Mouse (Mus musculus) cerebellum, adult 11-12 months (tissue): ENCODE data around the gene Tmem229a.

ENCODE experiments used
- DNase-seq: peaks from one replicate; pipeline ENCODE4 v3.0.0; 2022

Tmem229a gene

DNA sequence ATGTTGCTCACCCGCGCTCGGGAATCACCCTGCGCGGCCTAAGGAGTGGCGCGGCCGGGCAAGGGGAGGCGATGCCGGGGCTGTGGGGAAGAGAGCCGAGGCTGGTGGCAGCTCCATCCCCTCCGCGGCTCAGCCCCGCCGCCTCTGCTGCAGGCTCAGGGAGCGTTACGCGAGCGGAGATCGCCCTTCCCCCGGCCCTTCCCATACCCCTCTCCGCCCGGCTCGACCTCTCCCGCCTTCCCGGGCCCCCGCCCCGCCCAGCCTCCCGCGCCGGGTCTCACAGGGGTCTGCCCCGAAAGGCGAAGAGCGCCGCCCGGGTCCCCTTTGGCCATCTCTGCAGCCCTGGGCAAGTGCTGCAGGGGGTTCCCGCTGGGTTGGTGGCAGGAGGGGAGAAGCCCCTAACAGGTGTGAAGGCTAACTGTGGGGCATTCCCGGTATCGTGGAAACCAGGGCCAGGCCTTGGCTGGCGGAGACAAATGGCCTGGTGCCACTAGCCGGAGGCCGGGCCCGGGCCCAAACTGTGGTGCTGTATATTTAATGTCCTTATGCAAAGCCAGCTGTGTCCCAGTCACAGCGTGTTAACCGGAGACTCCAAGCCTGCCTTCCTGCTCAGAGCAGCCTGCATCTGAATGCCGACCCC lies at the start of gene Tmem229a:
Tmem229a (minus strand) TSS at position 352 of the 640 bp plus-strand sequence.
- peak; percentile 75 for DNase-seq

DNA sequence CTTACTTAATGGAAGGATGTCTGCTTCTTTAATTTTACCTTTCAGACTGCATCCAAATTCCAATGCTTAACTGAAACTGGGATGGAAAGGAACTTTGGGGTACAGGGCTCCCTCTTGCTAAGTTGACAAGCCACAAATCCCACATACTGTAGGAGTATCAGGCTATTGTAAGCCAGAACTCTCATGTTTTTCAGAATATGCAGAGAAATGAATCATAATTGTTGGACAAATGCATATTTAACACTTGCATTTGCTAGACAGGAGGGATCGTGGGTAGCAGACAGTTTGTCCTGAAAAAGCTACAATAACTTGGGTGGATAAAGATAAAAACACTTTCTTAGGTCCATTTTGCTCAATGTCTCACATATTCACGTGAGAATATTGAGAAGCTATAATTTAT lies 37.7 kb upstream of the Tmem229a start:
- no peak for DNase-seq

DNA sequence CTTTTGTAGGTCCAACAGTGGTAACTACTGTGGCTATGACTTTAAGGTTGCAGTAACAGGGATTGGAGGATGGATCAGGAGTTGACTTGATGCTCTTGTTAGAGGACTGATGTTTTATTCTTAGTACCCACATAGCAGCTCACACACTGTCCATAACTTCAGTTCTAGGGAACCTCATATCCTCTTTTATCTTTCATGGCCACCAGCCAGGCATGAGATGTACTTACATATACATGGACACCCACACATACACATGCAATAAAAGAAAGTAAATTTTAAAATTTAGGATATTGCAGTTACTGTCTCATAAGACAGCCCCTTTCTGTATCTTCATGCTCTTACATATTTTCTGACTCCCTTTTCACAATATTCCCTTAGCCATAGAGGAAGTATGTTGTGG lies 33.7 kb upstream of the Tmem229a start:
- no peak for DNase-seq

DNA sequence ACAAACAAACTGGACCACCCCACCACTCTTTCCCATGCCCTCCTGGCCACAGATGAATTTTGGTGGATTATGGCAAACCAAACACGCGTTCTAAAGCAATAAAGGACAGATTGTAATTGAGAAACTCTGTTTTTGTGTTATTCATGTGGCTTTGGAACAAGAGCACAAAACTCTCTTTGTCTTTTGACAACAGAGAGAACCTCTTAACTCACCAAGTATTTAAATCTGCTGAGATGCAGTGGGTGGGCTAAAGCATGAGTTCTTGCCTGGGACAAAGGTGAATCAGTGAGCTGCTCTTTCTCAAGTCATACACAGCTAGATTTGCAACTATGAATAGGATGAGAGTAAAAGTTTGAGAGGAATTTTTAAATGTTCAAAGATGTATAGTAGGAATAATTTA lies 20.1 kb upstream of the Tmem229a start:
- no peak for DNase-seq

DNA sequence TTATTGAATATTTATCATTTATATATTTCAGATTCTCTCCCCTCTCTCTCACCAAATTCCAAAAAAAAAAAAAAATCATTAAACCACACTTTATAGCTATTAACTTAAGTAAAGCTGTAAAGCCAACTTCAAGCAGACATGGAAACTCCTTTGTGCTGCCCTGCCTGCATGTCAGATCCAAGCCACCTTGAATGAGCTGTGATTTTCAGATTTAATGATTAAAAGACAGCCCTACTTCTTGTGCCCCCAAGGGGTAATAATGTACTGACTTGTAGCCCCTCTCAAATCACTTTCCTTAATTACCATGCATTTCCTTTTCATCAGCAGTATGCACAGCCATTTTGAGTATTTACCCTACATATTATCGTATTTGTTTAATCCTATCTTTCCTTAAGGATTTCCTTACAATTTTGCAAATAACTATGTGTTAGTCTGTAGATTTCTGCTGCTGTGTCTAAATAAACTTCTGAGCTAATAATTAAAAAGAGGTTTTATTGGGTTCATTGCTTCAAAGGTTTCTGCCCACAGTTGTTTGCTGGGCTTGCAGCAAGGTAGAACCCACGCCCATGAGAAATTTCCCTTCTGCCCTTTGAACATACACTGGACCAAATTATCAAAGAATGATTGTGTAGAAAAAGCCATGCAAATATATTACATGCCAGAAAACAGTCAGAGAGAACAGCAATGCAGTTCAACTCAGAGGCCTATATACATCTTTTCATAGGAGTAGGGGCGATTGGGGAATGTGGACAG lies 12.6 kb upstream of the Tmem229a start:
- no peak for DNase-seq

DNA sequence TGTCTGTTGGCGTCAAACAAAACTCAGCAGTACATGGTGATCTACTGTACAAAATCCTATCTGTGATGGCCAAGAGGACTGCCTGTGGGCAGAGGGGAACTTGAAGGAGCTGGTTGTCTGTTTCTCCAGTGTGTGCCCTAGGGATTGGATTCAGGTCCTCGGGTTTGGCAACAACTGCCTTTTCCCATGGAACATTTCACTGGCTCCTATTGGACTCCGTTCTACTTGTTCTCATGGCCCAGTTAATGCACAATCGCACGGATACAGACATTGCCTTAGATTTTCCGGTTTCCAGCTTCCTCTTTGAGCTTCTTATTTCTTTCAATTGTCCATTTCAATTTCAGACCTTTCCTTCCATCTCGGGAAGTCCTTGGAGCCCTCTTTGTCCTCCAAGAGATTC lies 11.6 kb upstream of the Tmem229a start:
- no peak for DNase-seq

DNA sequence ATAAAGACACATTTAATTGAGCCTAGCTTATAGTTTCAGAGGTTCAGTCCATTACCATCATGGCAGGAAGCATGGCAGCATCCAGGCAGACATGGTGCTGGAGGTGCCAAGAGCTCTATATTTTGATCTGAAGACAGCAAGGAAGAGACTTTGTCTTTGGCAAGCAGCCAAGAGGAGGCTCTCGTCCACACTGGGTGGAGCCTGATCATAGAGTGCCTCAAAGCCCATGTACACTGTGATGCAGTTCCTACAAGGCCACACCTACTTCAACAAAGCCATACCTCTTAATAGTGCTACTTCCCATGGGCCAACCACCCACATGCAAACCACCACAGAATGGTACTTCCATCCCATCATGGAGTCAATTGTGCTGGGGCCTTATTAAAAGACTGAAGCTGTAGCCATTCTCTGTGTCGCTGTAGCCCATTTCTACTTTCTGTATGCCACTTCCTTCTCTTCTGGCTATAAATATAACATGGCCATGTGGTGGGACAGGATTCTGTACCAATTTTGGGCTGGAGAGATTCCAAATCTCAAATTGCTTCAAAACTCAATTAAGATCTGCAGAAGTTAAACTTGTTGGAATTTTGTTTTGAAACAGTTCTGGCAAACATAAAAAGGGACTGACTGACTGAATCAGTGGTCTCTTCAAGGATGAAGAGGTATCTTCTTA lies 10.0 kb upstream of the Tmem229a start:
- DNase-seq, result no peak

DNA sequence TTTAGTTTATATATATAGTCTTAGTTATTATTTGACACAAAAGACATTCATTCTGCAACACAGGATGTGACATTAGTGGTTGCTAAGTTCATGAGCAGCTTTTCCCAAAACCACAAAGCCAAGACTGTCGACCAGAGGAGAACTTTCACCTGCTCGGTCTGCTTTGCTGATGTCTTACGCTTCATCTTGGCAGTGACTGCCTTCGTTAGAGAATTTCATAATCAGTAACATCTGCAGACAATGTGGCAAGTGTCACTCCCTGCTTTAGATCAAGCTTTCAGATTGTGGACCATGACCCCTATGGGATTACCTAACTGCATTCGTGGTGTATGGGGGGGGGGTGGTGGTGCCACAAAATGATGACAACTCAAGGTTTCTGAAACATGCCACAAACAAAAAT lies 7.7 kb upstream of the Tmem229a start:
- no peak for DNase-seq

DNA sequence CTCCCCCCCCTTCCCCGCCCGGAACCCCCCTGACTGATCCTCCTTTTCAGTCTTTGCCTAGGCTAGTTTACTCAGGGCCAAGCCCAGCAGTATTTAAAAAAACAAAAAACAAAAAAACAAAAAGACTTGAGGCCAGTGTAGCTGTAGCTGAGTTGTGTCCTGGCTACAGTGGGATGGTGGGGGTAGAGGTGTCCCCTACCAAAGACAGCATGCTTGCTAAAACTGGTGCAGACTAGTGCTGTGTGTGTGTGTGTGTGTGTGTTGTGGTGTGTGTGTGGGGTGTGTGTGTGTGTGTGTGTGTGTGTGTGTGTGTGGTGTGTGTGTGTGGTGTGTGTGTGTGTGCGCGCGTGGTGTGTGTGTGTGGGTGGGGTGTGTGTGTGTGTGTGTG lies 483 bp upstream of the Tmem229a start:
- DNase-seq, result peak; percentile 4

DNA sequence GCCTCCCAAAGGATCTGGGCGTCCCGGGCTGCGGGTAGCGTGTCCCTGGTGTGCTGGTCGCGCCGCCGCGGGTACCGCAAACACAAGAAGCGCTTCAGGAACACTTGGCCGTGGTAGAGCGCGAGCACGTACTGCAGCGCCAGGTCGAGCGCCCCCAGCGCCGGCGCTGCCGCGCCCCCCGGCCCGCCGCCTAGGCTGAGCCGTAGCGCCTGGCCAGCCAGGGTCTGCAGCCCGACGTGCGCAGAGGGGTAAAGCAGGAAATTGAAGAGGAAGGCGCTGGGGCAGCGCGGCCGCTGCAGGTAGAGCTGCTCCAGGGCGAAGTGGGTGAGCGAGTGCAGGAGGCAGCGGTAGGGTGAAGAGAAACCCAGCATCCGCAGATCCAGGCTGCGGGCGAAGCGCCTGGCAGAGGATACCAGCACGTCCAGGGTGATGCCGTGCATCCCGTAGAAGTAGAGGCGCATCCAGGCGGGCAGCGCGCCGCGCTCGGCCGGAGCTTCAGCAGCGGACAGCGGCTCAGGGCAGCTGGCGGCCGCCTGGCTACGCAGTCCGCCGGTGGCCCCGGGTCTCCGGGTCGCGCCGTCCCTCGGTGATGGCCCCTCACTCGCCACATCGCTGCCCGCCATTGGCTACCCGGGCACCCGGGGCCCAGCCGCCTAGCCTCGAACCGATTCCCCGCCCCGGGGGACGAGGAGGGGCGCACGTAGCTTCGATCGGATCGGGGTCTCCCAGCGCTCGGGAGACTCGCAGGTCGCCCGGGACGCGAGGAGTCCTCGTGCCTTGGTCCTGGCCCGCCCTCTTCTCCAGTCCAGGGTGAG lies 759 bp downstream of the Tmem229a start:
- DNase-seq, result peak; percentile 57

DNA sequence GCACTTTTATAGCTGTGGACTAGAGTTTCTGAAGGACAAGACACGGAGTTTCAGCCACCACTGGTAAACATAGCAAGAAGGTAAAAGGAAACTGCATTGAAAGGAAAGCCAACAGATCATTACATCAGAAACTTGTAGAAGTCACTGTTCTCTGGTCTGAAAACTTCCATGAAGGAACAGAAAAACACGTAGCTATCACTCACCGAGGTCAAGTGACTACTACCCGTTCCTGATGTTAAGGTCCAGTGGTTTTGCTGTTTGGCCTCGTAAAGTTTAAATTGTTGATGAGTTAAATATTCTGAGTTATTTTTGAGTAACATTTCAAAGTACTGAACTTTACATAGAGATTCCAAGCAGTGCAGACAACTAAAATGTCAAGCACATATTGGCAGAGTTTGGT lies 2.0 kb downstream of the Tmem229a start:
- DNase-seq, result no peak

DNA sequence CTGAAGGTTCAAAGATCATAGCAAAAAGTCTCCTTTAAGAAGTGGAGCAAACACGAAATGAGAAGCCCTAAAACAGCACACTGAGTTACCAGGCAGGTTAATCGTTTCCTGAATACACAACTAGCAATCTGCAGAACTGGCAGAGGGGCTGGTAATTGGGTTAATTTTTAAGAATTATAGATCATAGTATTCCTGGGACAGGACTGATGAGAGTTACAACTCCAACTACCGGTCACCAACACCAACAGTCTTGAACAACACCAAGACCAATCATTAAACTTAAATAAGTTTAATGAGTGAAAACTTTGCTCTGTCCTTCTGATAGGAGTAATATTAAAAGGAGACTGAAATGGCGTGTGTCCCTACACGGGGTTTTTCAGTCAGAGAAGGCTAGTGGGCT lies 3.8 kb downstream of the Tmem229a start:
- DNase-seq, result no peak

DNA sequence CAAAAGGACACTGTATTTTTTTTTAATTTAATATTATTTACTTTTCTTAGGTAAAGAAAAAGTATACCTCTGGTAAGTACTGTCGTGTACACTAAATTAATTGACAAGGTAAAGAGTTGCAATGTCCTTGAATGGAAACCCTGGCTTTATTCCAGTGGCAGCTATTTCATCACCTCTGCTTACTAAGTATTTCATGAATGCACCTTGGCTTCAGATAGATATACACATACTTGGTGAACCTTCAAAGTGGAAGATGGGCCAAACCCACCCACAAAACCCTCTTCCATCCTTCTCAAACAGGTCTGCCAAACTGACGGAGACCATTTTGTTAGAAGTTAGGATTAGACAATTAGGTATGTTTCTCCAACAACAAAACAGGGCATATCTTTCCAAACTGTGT lies 5.4 kb downstream of the Tmem229a start:
- no peak for DNase-seq

DNA sequence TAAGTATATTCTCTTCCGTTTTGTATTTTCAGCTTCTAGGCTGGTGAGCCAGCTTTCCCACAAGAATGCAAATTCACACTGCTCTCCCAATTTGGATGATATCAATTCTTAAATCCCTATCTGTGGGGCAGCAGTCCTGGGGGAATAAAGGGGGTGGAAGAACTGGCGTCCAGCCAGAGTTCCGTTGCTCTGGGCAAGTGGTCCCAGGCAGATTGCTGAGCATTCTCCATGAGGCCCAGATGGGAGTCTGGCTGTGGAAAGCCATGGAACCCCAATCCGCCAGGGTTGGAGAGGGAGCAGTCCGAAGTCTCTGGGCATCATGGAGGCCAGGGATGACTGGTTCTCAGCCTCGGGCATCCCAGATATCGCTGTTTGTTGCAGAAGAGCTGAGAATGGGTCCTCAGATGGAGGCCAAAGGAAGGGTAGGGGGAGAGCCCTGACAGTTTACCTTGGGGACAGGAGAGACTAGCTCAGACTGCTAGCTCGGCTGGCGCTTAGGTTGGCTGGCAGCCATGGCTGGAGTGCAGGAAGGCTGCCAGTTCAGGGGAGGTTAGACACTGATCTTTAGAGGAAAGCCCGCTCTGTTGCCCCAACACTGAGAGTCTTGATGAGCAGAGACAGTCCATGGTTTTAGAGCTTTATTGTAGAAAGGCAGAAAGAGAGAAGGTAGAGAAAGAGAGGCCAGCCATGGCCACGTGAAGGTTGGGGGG lies 30.9 kb downstream of the Tmem229a start:
- no peak for DNase-seq

DNA sequence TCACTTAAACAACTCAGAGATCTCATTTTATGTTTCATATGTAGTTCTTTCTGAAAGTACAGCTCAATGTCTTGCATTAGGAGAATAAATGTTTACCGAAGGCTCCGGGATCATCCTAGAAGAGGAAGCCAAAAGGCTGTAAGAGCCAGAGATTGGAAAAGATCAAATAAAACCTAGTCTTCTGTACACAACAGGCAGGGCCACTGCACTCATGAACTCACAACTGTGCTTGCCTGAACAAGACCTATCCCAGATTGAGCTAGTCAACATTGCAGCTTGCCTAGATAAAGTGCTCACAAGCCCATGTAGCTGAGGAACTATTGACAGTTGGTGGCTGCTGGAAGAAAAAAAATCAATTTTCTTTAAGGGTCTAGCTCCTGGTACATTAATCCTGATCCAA lies 42.5 kb downstream of the Tmem229a start:
- DNase-seq, result no peak

DNA sequence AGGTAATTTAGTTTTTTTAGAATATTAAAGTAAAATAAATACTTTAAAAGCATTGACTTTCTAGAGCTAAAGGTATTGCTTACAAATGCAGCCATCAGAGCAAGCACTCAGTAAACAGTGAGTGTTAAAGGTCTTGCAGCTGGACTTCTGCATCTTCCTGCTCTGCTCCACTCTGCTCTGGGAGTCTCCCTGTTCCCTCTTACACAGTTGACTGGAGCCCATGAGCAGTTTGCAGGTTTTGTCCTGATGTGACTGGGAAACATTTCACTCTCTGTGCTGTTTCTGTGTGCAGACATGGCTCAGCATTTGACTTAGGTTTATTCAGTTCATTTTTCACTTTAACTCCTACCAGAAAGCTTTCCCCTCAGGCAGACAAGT lies 45.4 kb downstream of the Tmem229a start:
- DNase-seq, result no peak

DNA sequence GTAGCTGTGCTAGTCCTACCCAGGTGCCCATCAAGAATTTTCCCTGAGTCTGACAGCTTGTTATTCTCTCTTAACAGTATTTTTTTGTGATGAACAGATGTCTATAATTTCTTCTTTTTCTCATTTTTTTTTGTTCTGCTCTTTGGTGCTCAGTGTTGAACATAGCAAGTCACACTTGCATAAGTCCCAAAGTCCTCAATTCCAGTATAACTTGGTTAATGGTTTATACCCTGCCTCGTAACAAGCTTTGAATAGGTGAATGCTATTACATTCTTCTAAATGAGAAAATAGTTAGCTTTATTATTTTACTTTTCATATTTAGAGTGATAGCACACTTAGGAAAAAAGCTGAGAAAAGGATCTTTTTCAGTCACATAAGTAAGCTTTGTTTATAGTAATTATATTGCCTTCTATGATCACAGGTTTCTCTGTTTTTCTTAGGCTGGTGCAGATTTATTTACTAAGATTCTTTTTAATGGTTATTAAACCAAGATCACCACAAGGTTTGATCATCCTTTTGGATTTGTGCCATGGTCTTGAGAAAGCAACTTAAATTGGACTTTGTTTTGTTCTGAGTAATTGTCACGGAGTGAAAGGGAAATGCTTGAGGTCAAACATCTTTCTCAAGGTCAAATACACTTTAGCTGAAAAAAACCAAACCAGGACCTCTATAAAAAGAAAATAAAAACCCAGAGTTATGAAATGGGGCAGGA lies 45.9 kb downstream of the Tmem229a start:
- no peak for DNase-seq

DNA sequence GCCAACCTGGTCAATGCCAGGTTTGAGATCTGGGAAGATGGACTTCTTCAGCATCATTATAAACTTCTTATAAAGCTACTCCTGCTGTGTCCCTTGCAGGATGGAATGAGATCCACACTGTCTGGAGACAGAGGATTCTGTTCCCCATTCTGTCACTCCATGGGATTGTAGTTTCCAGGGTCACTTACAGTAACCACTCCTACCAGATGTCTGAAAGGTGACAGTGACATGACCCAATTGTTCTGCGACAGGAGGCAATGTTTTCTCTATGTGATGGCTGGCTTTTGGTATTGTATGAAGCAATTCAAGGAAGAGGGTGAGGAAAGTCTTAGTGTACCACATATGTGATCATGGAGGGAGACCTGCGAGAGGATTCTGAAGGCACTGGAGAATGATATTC lies 48.3 kb downstream of the Tmem229a start:
- no peak for DNase-seq

DNA sequence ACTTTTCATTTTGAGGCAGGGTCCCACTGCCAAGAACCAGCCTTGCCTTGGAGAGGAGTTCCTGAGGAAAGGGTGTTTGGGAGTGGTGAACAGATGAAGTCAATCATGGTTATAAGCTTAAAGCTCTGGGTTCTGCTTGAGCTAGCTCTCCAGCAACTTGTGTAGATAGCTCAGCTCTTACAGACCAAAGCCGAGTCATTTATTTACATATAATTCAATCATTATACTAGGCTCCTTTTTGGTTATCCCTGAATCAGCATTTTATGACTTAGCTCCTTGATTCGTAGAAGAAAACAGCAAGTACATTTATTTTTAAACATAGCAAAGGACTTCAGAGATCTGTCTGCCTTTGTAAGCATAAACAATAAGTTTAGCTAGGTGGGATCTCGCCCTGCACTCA lies 51.0 kb downstream of the Tmem229a start:
- no peak for DNase-seq
